Mouse (Mus musculus) lung, postnatal 10 days (tissue): ENCODE measurements around the gene Cdhr3.

Experiments
- DNase-seq: peaks from one replicate; pipeline ENCODE4 v3.0.0; 2021

Gene Cdhr3

DNA sequence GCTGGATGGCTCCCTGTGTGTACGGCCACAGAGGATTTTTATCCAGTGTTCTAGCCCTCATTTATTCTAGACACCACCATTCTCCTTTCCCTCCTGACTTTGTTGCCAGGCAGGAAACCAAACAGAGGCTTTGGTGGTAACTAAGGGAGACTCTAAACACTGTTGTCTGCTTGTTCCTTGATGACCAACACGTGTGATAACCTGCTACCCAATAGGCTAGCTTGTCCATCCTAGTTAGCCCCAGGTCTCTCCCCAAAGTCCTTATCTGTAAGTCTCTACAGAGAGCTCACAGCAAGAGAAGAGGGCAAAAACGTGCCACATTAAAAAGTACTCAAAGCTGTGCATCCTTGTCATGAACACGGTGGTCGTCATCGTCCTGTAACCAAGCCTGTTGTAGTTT, at the start of gene Cdhr3:
Gene Cdhr3, minus strand, starts transcription at position 101 of the 400 bp plus-strand sequence.
- DNase-seq = no peak

- DNase-seq = no peak
Measured at GRCm38 (mm10) chr12:33139083-33139482, 46.4 kb upstream of the Cdhr3 start.

DNA sequence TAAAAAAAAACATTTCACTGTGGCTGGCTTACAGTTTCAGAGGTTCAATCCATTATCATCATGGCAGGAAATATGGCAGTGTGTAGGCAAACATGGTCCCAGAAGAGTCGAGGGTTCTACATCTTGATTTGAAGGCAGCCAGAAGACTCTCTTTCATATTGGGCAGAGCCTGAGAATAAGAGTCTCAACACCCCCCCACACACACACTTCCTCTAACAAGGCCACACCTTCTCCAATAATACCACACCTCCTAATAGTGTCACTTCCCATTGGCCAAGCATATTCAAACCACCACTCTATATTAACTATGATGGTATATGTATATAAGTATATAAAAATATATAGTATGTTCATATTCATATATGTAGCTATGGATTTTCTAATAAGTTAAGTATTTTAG, 45.2 kb upstream of the Cdhr3 start:
- DNase-seq = no peak

GRCm38 (mm10) chr12:33131796-33132195, 39.1 kb upstream of the Cdhr3 start:
- no peak for DNase-seq

GRCm38 (mm10) chr12:33130401-33130800, 37.7 kb upstream of the Cdhr3 start:
- DNase-seq = no peak

GRCm38 (mm10) chr12:33129410-33129809, 36.7 kb upstream of the Cdhr3 start:
- peak; percentile 34 for DNase-seq

DNA sequence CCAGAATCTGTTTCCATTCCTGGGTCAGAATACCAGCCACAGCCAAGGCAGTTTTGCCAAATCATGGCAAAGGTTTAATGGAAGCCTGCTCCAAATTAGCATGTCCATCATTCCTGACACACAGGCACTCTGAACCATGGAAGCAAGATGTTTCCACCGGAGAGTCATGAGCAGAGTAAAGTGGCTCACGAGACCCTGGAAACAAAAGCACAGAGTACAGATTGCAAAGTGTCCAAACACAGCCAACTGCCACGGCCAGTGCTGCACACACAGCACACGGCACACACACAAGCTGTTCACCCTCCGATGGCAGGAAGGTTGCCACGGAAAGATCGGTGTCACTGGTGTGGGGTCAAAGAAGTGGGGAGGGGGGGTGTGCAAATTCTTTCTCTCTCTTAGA, 36.0 kb upstream of the Cdhr3 start:
- DNase-seq = no peak

DNA sequence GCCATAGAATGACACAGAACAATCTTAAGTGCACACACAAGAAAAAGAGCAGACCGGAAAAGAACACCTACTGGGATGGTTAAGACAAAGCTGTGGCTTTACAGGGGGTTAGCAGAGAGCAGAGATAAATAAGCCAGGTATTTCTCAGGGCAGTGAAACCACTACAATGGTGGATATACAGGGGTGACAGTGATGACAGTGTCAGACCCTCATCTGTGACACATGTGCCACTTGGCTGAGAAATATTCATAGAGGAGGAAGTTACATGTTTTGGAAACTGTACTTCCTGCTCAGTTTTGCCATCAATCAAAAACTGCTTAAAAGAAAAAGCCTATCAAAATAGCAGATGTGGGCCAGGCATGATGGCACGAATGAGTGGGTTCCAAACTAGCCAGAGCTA, 35.4 kb upstream of the Cdhr3 start:
- DNase-seq = no peak

DNA sequence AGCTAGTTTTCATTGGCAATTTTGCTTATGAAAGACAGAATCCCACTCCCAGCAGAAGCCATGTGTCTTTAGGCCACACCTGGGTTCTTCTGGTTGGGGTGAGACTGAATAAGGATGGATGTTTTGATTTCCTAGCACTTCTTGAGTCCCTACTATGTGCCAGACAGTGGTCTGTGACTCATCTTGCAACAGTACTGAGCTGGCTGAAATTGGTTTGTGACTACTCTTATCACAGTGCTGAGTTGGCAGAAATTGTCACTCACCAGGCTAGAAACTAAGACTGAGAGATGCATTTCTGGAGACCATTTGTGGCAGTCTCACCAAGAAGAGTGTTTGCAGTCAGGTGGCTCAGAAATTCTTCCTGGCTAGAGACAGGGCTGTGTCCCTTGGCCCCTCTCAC, 33.6 kb upstream of the Cdhr3 start:
- no peak for DNase-seq

DNA sequence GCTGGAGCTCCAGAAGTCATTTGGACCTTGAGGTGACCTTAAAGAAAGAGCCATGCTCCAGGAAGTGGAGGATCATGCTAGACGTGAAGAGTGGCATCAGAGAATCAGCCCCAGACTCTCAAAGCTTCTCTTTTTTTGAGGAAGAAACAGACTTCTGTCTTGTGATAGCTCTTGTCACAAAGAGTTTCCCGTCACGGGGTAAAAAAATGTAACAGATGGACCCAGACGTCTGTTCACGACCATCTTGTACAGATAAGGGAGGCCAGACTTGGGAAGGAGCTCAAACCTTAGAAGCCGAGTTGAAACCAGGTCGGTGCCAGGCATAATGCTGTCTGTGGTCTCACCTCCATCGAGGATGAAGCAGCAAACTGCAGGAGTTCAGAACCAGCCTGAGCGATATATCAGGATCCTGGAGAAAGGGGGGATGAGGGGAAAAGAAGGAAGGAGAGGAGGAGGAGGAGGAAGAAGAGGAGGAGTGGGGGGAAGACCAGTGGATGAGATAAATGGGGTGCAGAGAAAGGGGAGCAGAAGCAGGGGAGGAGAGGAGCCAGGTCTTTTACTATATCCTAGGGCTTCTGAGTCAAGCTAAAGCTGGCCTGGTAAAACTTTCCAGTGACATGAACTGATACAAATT, 33.0 kb upstream of the Cdhr3 start:
- DNase-seq = no peak

- no peak for DNase-seq
Measured at GRCm38 (mm10) chr12:33118624-33119301, 26.1 kb upstream of the Cdhr3 start.

- DNase-seq = peak; percentile 76
Measured at GRCm38 (mm10) chr12:33110894-33111471, 18.3 kb upstream of the Cdhr3 start.

GRCm38 (mm10) chr12:33109531-33109930, 16.9 kb upstream of the Cdhr3 start:
- peak; percentile 49 for DNase-seq

- DNase-seq = no peak
Measured at GRCm38 (mm10) chr12:33106438-33107167, 13.9 kb upstream of the Cdhr3 start.

DNA sequence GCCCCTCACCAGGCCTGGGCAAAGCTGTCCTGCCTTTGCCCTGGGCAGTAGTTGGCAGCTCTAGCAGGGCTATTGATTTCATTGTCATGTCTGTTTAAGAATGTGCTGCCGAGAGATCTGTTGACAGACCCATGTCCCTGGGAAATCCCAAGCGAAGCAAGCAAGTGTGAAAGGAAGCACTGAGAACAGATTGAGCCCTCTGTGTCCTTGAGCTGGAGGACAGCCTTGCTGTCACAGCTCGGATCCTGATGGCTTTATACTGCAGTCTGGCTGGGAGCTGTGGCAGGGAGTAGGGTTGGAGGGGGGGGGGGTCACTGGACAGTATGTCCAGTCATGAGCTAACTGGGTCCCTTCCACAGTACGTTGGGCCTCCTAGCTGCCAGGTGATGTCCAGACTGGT, 13.0 kb upstream of the Cdhr3 start:
- no peak for DNase-seq

DNA sequence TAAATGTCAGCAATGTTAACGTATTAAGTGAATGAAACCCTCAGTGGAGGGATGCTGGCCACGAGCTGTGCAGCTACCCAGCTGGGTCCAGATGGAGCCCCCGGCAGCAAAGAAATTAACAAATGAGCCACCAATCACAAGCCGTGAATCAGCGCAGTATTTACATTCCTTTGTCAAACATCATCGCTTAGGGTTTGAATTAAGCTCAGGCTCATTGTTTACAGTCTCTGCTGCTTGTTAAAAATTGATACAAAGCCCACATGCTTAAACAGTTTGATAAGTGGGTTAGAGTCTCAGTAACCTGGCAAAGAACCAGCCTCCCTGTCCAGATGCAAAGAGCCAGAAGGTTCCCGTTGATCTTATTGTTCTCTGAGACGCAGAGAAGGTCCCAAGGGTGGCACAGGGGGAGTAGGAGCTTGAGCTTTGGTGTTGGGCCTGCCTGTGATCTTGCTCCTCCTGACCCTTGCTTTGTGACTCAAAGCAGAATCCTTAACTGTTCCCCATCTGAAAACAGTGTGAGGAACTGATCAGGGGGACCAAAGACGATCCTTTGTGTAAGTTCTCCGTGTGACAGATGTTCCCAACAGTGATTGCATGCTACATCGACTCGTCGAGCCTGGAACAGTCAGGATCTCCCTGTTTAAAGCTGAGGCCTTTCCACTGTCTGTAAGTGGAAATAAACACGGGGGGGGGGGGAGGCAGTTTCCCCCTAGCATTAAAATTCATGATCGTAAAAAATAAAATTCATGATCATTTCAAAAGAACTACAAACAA, 9.9 kb upstream of the Cdhr3 start:
- peak; percentile 54 for DNase-seq

DNA sequence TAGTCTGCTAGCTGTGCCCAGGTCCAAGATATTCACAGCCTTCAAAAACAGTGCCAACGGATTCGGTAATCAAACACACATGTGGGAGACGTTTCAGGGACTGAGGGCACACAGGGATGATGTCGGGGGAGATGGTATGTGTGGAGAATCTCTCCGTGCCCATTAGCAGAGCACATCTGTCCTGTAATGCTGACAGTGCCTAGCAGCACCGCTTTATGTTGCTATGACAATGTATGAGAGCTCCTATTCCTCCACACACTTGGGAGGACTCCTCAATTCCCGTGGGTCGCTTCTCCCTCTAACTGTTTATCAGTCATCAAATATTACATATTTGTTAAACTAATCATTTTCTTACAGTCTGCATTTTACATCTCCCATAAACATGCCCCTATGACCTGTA, 9.0 kb upstream of the Cdhr3 start:
- DNase-seq = no peak

DNA sequence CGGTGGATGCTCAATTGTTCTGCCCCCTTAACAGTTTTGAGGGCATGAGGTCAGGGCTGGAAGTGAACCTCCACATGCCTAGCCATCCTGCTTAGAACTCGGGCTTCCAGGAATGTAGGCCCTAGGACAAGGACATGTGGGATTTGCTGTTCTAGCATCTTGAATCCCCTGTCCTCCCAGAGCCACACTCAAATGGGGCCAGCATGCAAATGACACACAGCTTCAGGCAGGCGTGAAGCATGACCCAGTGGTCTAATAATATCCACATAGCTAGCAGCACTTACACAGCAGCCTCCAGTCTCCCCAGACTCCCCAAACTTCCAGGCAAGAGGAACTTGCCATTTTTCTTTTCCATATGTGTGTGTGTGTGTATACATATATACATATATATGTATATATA, 3.3 kb upstream of the Cdhr3 start:
- DNase-seq = no peak

DNA sequence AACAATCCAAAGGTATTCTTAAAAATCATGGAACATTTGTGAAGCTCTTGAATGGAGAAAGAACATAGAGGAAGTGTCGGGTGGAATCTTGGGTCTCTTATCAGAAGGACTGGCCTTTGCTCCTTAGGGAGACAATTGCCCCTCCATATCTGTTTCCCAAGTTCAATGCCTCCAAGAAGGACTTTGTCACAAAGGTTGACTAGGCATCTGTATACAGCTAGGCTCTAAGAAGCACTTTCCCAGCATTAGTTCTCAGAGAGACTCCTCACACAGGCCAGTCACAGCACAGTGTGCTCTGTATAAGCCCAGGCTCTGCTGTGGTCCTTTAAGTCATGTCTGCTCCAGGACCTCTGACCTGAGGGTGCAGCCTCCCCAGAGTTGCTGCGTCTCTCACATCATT, 479 bp downstream of the Cdhr3 start:
- no peak for DNase-seq

GRCm38 (mm10) chr12:33086151-33086550, 6.5 kb downstream of the Cdhr3 start:
- no peak for DNase-seq

- peak; percentile 67 for DNase-seq
Measured at GRCm38 (mm10) chr12:33084683-33085082, 8.0 kb downstream of the Cdhr3 start.

GRCm38 (mm10) chr12:33083362-33083761, 9.3 kb downstream of the Cdhr3 start:
- peak; percentile 67 for DNase-seq

DNA sequence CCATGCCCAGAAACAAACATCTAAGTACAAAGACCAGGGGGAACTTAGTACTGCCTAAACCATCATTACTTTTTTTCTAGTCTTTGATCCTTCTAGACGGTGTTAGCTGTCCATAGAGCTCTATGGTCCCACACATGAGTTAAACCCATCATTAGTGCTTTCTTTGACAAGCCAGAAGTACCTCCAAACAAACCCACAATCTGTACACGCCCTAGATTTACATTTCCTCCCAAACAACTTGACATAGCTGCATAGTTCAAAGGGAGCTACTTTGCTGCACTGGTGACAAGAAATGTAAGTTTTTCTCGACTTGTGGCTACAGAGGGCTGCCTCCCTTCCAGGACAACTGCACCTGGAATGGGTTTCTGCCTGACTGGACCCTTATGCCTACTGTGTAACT, 16.4 kb downstream of the Cdhr3 start:
- DNase-seq = no peak
